Mouse (Mus musculus) C2C12 (cell line): ENCODE results near the gene Grm7.

Source experiments
- CEBPB ChIP-seq: IDR thresholded peaks from one replicate; pipeline ENCODE4 v1.6.1; 2011; ENCODE audit warnings: low read depth, mild to moderate bottlenecking, control low read depth, moderate library complexity
- CTCF ChIP-seq: IDR thresholded peaks from one replicate; pipeline ENCODE4 v1.5.1; 2011; ENCODE audit not compliant: control insufficient read depth, insufficient read depth, insufficient read length
- MAX ChIP-seq: IDR thresholded peaks from one replicate; pipeline ENCODE4 v1.6.1; 2011; ENCODE audit warnings: mild to moderate bottlenecking, control low read depth

GRCm38 (mm10) chr6:111510768-111511459 is 865.5 kb downstream of the Grm7 start:
- no peak for TF ChIP-seq MAX
- TF ChIP-seq CTCF = no peak
- no peak for TF ChIP-seq CEBPB
